In genomic region chr16:30544693-30545092, GRCm38 (mm10) we compare ENCODE assay signal across 20 mouse cellular contexts.
"Had no signal": no experiment of that assay in that cellular context is flagged by ENCODE, and none has a peak within 500 bp of the region (broad histone marks: within the 10 kb centered on the region; RNA-seq: fewer than 3 reads in every experiment).

No protein-coding gene starts in this region.

- ATAC-seq: midbrain, embryonic 13.5 days; midbrain, embryonic 15.5 days had no signal

- H3K36me3 ChIP-seq: liver, embryonic 15.5 days had no signal

- H3K27me3 ChIP-seq: midbrain, embryonic 13.5 days; midbrain, embryonic 15.5 days; neural tube, embryonic 13.5 days; neural tube, embryonic 15.5 days had no signal

- H3K4me3 ChIP-seq: liver, embryonic 15.5 days; megakaryocyte, embryonic 14.5 days; midbrain, embryonic 10.5 days; midbrain, embryonic 13.5 days; midbrain, embryonic 15.5 days; myocyte; neural tube, embryonic 13.5 days; neural tube, embryonic 15.5 days had no signal

- H3K9me3 ChIP-seq: liver, embryonic 15.5 days; midbrain, embryonic 10.5 days; midbrain, embryonic 13.5 days; midbrain, embryonic 15.5 days; neural tube, embryonic 13.5 days; neural tube, embryonic 15.5 days had no signal

- H3K4me2 ChIP-seq: liver, embryonic 15.5 days; lung, embryonic 14.5 days; midbrain, embryonic 13.5 days; midbrain, embryonic 15.5 days; neural tube, embryonic 13.5 days; neural tube, embryonic 15.5 days had no signal

- H3K27ac ChIP-seq: liver, embryonic 15.5 days; midbrain, embryonic 10.5 days; midbrain, embryonic 13.5 days; midbrain, embryonic 15.5 days; neural tube, embryonic 13.5 days; neural tube, embryonic 15.5 days had no signal

- DNase-seq: lung, adult 18-20 months; lung, embryonic 14.5 days; lung, postnatal 10 days; lung, postnatal 4 days; retina, postnatal 1 day; right cerebral cortex, adult 18-20 months; right cerebral cortex, postnatal 25 days; right cerebral cortex, postnatal 4 days; spleen, adult 18-20 months; thymus, adult 18-20 months; thymus, postnatal 14 days; thymus, postnatal 36 days had no signal

- H3K9ac ChIP-seq: liver, embryonic 15.5 days; lung, embryonic 14.5 days; midbrain, embryonic 13.5 days; midbrain, embryonic 15.5 days; neural tube, embryonic 13.5 days; neural tube, embryonic 15.5 days had no signal
